Mouse (Mus musculus) midbrain, postnatal 0 days (tissue): ENCODE measurements around the gene Cttn. TPM values are rescaled to one million over a fixed set of nuclear protein-coding genes. Genes with fewer than 3 reads are reported as not detected.

Experiments
- ATAC-seq: fragments of 200-750 bp; cut with Nextera tagmentation; 2 replicates; pipeline ENCODE4 v1.8.0; 2017; ENCODE audit warnings: moderate number of reproducible peaks, mild to moderate bottlenecking, moderate TSS enrichment, moderate library complexity; ENCODE audit not compliant: low FRiP score
- DNase-seq: peaks from one replicate; pipeline ENCODE4 v3.0.0-alpha.2; 2015; ENCODE audit warnings: low spot score
- H3K27ac ChIP-seq: fragments of 300-500 bp; sonication (generic); 2 replicates; pipeline ENCODE4 v1.5.1; 2014; ENCODE audit warnings: low read depth, mild to moderate bottlenecking, low read length, mixed read lengths
- H3K27me3 ChIP-seq: fragments of 300-500 bp; sonication (generic); 2 replicates; pipeline ENCODE4 v1.6.1; 2014; ENCODE audit warnings: low read length, control low read depth, mixed read lengths; ENCODE audit not compliant: insufficient read depth
- H3K36me3 ChIP-seq: fragments of 300-500 bp; sonication (generic); 2 replicates; pipeline ENCODE4 v1.6.1; 2014; ENCODE audit warnings: low read length, control low read depth, mixed read lengths; ENCODE audit not compliant: insufficient read depth
- H3K4me1 ChIP-seq: fragments of 300-500 bp; sonication (generic); 2 replicates; pipeline ENCODE4 v1.6.1; 2014; ENCODE audit warnings: mild to moderate bottlenecking, control low read depth, antibody characterized with exemption, low read length, mixed read lengths; ENCODE audit not compliant: insufficient read depth
- H3K4me2 ChIP-seq: fragments of 300-500 bp; sonication (generic); 2 replicates; pipeline ENCODE4 v1.6.1; 2014; ENCODE audit warnings: low read depth, mild to moderate bottlenecking, low read length, mixed read lengths; ENCODE audit not compliant: poor library complexity, severe bottlenecking
- H3K4me3 ChIP-seq: fragments of 300-500 bp; sonication (generic); 2 replicates; pipeline ENCODE4 v1.5.1; 2014; ENCODE audit warnings: low read depth, mild to moderate bottlenecking, low read length, moderate library complexity
- H3K9ac ChIP-seq: fragments of 300-500 bp; sonication (generic); replicated peaks from 2 replicates; pipeline ENCODE4 v1.6.1; 2014; ENCODE audit warnings: mild to moderate bottlenecking, low read length, moderate library complexity, mixed read lengths; ENCODE audit not compliant: poor library complexity, severe bottlenecking
- H3K9me3 ChIP-seq: fragments of 300-500 bp; sonication (generic); 2 replicates; pipeline ENCODE4 v1.6.1; 2016; ENCODE audit warnings: low read length, control low read depth
- CTCF ChIP-seq: IDR thresholded peaks from 2 replicates; pipeline ENCODE4 v1.5.1; 2016; ENCODE audit warnings: antibody characterized with exemption, mild to moderate bottlenecking
- WGBS: fragments of 180-500 bp; shearing (Covaris S2); extraction: QIAGEN DNeasy Blood & Tissue Kit; methylation state at CpG from one replicate; pipeline ENCODE4 v1.1.7; 2014; 5-methylcytosine and 5-hydroxymethylcytosine counted together
- polyA plus RNA-seq: library from polyadenylated mRNA; unstranded; fragments of >200 nt; fragmentation: Nextera tagmentation; extraction: Ambion mirVana; gene quantifications from 2 replicates; pipeline ENCODE4 v1.2.1, GENCODE M21; 2015
- total RNA-seq: library from RNA; depleted of rRNA; stranded (reverse); fragments of >200 nt; gene quantifications from 2 replicates; pipeline ENCODE4 v1.2.3, GENCODE M21; 2014

Gene Cttn
- total and polyA plus RNA-seq, 2 experiments from 2014 or later, result 131 to 162 TPM

- H3K4me2 ChIP-seq, result no peak overlapping the region
- DNase-seq (no peak), ATAC-seq (no peak)
- H3K9ac ChIP-seq, result no peak overlapping the region
- no peak for TF ChIP-seq CTCF
- H3K36me3 ChIP-seq, result peaks cover 8% of the 10 kb centered on the region
- WGBS, result 81% methylated on average over 4 of the region's 4 CpGs
- H3K4me1 ChIP-seq, result peaks cover 8% of the 10 kb centered on the region; the same call in 1 of the 2 replicates
- H3K27me3 ChIP-seq, result no peaks in the 10 kb centered on the region
- H3K4me3 ChIP-seq, result no peak overlapping the region
- no peaks in the 10 kb centered on the region for H3K9me3 ChIP-seq
- H3K27ac ChIP-seq, result no peak overlapping the region
Measured at GRCm38 (mm10) chr7:144473486-144473885, 2.7 kb upstream of the Cttn start.

GRCm38 (mm10) chr7:144471103-144471502, 294 bp upstream of the Cttn start:
- Histone ChIP-seq H3K9me3 (no peaks in the 10 kb centered on the region), H3K36me3 (peaks cover 5% of the 10 kb centered on the region), H3K27me3 (no peaks in the 10 kb centered on the region), H3K27ac (peak overlapping the region; percentile 79), H3K4me1 (peaks cover 8% of the 10 kb centered on the region; the same call in 1 of the 2 replicates), H3K4me3 (peak overlapping the region; percentile 85), H3K4me2 (peak overlapping the region; percentile 82), H3K9ac (peak overlapping the region; percentile 96)
- DNase-seq, result no peak
- WGBS, result 79% methylated on average over 2 of the region's 2 CpGs
- TF ChIP-seq CTCF, result no peak
- no peak for ATAC-seq

- Histone ChIP-seq H3K4me2 (peak overlapping the region; percentile 82), H3K27ac (peak overlapping the region; percentile 79), H3K9me3 (no peaks in the 10 kb centered on the region), H3K4me1 (peaks cover 8% of the 10 kb centered on the region; the same call in 1 of the 2 replicates), H3K27me3 (no peaks in the 10 kb centered on the region), H3K4me3 (peak overlapping the region; percentile 85), H3K9ac (peak overlapping the region; percentile 96), H3K36me3 (peaks cover 5% of the 10 kb centered on the region)
- WGBS, result 3% methylated on average over 31 of the region's 31 CpGs
- DNase-seq (no peak), ATAC-seq (peak; percentile 48; the same call in 1 of the 2 replicates)
- TF ChIP-seq CTCF, result no peak
Measured at GRCm38 (mm10) chr7:144469908-144470544, 783 bp downstream of the Cttn start.

- H3K27me3 ChIP-seq, result no peaks in the 10 kb centered on the region
- H3K9ac ChIP-seq, result peak overlapping the region; percentile 96
- peaks cover 9% of the 10 kb centered on the region for H3K36me3 ChIP-seq
- ATAC-seq, result no peak
- peak overlapping the region; percentile 85 for H3K4me3 ChIP-seq
- peak overlapping the region; percentile 51 for H3K27ac ChIP-seq
- peak overlapping the region; percentile 82 for H3K4me2 ChIP-seq
- DNase-seq, result no peak
- TF ChIP-seq CTCF, result peak; percentile 16
- WGBS, result 19% methylated on average over 4 of the region's 4 CpGs
- no peaks in the 10 kb centered on the region for H3K9me3 ChIP-seq
- peaks cover 8% of the 10 kb centered on the region; the same call in 1 of the 2 replicates for H3K4me1 ChIP-seq
Measured at GRCm38 (mm10) chr7:144469181-144469641, 1.6 kb downstream of the Cttn start.

- Histone ChIP-seq H3K36me3 (peaks cover 11% of the 10 kb centered on the region), H3K4me3 (no peak overlapping the region), H3K4me1 (peaks cover 8% of the 10 kb centered on the region; the same call in 1 of the 2 replicates), H3K27ac (peak overlapping the region; percentile 51; the same call in 1 of the 2 replicates), H3K9ac (no peak overlapping the region), H3K4me2 (no peak overlapping the region; the same call in 1 of the 2 replicates), H3K9me3 (no peaks in the 10 kb centered on the region), H3K27me3 (no peaks in the 10 kb centered on the region)
- WGBS, result 94% methylated on average over 5 of the region's 5 CpGs
- TF ChIP-seq CTCF, result no peak
- DNase-seq (no peak), ATAC-seq (no peak)
Measured at GRCm38 (mm10) chr7:144468741-144469140, 2.1 kb downstream of the Cttn start.

GRCm38 (mm10) chr7:144462577-144462976, 8.2 kb downstream of the Cttn start:
- ATAC-seq (no peak), DNase-seq (no peak)
- H3K9ac ChIP-seq, result no peak overlapping the region
- 89% methylated on average over 7 of the region's 7 CpGs for WGBS
- H3K27me3 ChIP-seq, result no peaks in the 10 kb centered on the region
- no peak overlapping the region for H3K4me3 ChIP-seq
- H3K36me3 ChIP-seq, result peaks cover 61% of the 10 kb centered on the region
- no peaks in the 10 kb centered on the region for H3K9me3 ChIP-seq
- H3K4me1 ChIP-seq, result no peaks in the 10 kb centered on the region
- H3K27ac ChIP-seq, result no peak overlapping the region
- no peak for TF ChIP-seq CTCF
- H3K4me2 ChIP-seq, result no peak overlapping the region
